Mouse (Mus musculus): ENCODE results near the gene Cys1. TPM values are rescaled to one million over a fixed set of nuclear protein-coding genes. Genes with fewer than 3 reads are reported as not detected.
"Not testable (repeated sequence)": the region's sequence is repeated elsewhere in the genome, so short reads cannot be mapped to it uniquely, and the experiment has no call there.

The Cys1 gene
- total RNA-seq (2021) (1 to 10 TPM; 2.4 to 4.5 TPM), polyA plus RNA-seq (2012; rRNA removed) (5.6 and 6.0 TPM in 2 replicates)
- long read RNA-seq, partial matches to known transcripts: 0 of 4 reads
- long read RNA-seq, other reads (novel, unspliced or antisense): 0 of 4 reads

DNA sequence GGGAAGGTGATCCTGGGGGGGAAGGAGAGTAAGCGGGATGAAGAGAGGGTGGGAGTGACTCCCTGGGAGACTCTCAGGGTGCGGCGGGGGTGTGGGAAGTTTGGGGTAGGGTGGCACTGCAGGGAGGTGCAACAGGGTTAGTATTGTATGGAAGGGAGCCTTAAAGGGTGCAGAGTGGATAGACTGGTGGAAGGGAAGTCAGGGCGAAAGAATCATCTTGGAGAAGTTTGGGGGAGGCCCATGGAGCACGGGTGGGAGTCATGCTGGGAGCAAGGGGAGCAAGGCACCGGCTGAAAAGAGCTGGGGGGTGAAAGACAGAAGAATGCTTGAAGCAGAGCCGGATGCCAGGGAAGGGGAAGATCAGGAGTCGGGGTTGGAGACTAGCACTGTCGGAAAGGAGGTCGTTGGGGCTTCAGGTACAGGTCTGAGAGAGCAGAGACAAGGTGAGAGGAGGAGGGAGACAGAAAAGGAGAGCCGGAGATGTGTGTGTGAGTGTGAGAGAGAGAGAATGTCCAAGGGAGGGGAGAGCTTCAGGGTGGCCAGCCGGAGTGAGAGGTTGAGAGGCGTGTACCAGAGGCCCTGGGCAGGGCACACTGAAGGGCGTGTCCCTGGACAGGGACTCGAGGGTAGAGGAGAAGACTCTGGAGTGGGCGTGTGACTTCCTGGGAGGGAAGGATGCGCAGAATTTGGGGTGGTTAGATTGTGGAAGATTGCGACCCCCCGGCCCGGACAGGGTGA lies at the start of gene Cys1:
TSS of gene Cys1 (minus strand) at position 528 of the 738 bp plus-strand sequence.
- DNase-seq: peak; percentile 34

DNA sequence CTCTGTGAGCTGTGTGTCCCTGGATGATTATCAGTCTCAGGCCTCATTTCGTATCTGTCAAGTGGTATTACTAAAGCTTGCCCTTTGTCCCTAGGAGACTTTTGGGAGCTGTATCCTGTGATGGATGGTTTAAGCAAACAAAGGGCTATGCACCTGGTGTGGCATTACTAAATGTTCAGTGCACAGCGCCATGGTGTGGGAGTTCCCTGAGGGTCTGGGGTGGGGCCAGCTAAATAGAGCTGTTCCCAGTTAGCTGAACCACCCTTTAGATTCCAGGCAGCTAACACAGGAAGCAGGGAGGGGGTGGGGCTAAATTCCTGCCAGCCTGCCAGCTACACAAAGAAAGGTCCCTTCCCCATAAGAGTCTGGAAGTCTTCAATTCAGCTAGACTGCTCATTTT lies 42.8 kb upstream of the Cys1 start:
- no peak for DNase-seq

DNA sequence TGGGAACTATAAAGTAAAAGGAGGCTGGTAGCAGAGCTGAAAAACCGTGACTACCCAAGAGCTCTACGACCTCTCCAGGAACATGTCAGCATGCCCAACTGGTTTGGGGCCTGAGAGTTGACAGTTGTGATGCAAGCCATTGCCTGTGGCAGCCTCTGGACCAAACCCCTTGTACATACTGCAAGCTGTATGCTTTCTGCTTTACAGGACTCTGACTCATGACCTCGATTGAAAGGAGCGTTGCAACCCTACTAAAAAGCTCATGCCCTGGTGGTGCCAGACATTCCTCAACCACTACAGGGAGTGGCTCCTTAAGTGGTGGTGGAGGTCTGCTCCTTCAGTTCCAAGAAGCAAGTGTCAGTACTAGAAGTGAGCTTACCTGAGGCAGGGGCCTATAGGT lies 42.2 kb upstream of the Cys1 start:
- DNase-seq: no peak

DNA sequence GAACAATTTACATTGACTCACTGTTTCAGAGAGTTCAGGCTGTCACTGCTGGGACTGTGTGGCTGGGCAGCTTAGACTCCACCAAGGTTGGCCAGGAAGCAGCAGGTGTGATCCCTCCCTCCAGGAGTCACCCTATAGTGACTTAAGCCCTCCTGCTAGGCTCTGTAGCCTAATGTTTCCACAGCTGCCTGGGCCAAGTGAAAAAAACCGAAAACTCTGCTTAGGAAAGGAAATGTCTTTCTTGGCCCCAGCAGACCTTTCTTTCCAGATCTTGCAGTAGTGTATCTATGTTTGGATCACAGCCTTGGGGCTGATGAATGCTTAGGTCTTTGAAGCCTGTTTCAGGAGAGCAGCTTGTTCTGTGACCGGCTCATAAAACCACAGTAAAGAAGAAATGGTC lies 41.8 kb upstream of the Cys1 start:
- no peak for DNase-seq

DNA sequence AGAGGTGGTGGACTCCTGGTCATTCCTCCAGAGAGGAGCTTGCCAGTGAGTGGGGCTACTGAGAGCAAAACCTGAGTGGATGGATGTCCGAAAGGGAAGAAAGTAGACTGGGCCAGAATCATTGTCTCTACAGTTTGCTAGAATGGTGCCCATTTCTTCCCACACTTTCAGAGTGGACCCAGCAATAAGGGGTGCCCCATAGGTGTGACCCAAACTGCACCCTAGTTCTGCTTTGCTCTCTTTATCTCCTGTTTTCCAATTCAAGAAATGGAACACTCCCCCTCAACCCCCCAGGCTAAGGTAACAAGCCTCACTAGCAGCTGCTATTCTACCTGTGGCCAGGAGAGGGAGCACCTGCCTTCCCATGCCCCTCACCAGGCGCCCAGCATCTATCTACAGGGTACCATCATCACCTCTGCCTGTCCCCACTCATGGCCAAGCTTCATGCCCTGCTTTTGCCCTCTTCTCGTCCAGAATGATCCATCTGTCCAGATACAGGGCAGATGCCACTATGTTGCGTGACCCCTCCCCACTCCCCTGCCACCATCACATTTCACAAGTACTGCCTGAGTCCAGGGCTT lies 35.2 kb upstream of the Cys1 start:
- DNase-seq: peak; percentile 41

DNA sequence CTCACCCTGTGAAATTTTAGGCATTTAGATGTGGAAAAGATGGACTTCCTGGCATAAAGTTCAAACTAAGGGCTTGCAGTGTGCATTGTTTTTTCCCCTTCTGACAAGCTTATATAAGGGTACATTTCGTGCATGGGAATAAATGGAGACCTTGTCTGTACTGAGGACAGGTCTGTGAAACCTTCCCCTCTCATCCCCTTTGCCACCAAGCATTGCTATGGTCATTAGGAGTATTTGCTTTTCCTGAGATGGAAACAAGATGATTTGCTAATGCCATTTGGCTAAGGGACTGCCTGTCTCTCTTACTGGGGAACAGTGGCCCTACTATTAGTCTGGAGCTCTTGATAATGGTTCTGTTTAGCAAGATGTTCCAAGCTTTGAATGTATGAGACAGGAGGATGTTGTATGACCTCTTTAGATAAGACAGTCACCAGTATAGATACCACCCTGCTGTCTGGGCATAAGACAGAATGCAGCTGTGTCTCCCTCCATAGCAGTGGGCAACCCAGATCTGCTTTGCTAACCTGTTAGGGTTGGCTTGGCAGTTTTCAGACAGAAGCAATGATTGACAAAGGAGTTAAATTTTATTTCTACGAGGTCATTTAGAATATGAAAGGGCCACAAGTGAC lies 33.8 kb upstream of the Cys1 start:
- no peak for DNase-seq

DNA sequence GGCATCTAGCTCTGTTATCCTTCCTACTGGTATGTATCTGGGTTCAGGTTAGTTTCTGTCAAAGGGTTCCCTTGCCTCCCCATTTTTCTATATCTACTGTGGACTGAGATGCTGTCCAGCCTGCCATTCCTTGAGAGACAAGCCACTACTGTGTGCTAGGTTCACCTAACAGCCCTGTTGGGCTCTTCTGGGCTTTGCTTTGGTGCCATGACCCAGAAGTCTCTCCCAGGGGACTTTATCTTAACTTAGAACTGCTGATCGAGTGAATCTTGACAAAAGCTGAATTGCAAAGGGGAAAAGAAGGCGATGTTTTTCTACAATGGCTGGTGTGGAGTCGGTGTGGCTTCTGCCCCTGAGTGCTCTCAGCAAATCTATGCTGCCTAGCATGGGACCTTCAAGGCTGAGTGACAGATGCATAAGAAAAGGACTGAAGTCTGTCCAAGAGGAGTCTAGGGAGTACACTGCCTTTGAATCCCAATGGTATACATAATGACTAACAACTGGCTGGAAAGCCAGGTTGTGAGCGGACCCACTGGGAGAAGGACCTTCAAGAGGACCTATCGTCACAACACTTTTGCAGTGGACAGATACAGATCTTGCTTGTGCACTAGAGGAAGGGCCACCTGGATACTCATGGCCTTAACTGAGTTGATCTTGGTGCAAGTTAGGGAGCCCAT lies 33.1 kb upstream of the Cys1 start:
- DNase-seq: no peak

DNA sequence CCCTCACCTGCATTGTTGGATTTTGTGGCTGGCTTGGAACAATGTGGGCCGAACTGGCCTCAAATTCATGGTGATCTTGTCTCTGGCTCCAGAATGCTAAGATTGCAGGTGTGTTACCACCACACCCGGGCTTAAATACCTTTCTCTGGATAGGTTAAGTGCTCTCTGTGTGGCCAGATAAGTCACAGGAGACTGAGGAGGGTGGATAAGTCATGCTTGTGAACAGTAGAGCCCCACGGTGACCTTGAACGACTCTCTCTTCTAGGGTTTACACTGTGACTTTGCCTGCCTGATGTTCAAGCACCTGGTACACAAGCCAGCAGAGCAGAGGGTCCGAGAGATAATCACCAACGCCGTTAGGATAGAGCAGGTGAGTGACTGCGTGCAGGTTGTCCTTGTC lies 30.8 kb upstream of the Cys1 start:
- DNase-seq: no peak

DNA sequence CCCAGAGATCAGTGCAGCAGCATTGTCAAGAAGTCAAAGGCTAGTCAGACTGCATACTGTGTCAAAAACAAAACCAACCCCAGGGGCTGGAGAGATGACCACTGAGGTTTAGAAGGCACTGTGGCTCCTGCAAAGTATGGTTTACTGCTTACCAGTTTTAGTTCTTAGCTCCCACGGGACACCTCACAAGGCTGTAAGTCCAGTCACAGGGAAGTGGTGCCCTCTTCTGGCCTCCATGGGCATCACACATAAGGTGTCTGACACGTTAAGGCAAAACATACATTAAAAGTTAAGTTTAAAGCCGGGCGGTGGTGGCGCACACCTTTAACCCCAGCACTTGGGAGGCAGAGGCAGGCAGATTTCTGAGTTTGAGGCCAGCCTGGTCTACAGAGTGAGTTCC lies 29.1 kb upstream of the Cys1 start:
- no peak for DNase-seq

DNA sequence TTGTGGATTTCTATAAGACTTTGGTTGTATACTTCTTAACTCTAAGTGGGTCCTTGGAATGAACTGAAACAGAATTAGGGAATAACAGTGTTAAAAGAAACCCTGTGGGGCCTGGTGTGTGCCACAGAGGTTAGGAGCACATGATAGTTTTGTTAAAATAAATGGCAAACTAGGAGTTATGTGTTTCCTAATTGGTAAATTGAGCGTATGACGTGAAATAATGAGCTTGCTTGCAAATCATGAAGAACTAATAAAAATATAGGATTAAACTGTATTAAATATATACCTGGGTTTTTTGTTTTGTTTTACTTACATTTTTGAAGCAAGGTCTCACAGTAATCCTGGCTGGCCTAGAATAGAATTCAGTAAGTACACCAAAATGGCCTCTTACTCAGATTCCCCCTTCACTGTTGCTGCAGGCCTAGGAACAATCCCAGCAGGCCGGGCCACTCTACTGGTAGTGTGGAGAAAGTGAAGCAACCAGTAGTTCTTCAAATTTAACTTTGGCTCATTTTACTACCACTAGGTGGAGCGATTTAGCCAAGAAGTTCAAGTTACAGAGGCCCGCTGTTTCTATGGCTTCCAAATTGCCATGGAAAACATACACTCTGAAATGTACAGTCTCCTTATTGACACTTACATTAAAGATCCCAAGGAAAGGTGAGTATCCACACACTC lies 28.4 kb upstream of the Cys1 start:
- peak; percentile 56 for DNase-seq

DNA sequence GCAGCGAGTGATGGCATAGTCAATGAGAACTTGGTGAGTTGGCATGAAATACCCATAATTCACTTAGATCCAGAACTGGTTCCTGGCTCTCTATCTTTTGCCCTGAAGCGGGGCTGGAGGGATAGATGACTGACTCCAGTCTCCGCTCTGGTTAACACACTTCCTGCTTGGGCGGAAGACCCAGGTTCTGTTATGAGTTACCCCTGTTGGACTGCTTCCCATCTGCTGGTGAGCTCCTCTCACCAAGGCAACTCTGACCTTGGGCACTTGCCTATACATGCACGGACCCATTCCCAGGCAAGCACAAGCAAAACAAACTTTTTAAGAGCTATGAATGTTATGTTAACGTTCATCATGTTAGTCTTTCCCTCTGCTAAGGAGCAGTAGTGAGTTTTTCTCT lies 27.8 kb upstream of the Cys1 start:
- DNase-seq: peak; percentile 45

DNA sequence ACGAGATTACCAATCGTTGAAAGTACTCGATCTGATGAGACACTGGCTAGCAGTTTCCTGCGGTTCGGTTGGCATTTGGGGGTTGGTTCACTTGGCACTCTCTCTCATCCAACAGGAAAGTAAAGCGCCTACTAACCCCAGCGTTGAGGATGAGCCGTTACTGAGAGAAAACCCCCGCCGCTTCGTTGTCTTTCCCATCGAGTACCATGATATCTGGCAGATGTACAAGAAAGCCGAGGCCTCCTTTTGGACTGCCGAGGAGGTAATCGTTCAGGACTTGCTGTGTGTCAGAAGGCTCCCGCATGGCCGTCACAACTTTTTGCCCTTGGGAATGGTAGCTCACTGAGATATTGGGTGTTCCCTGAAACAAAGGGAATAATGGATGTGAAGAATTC lies 27.2 kb upstream of the Cys1 start:
- no peak for DNase-seq

DNA sequence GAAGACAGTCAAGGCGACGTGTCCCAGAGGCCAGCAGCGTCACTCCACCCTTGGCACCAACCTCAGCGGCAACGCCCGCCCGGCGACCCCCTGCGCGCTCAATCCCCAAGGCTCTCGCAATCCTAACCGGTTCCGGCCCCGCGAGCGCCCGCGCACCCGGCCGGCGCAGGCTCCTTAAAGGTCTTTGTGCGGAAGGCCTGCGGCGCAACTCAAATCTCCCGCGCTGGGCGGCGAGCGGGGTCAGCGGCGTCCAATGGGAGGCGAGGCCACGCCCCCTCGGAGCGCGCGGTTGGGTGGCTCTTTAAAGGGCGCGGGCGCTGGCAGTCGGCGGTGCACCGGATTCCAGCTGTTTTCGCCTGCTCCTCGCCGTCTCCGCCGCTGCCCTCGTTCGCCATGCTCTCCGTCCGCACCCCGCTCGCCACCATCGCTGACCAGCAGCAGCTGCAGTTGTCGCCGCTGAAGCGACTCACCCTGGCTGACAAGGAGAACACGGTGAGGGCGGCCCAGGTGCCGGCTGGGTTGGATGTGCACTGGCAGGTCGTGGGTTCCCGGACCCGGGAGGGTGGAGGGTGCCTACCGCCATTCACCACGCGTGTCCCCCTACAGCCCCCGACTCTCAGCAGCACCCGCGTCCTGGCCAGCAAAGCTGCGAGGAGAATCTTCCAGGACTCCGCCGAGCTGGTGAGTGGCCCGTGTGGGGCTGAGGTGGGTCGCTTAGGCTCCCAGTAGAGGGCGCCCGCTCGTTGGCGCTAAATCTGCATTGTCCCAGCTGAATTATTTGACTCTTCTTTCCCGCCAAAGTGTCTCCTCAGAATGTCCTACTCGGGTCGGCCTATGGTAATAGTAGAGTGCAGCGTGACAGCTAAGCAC lies 26.6 kb upstream of the Cys1 start, which contains the start of gene Rrm2:
TSS of gene Rrm2 (plus strand) at position 288 of the 870 bp plus-strand sequence.
- peak; percentile 96 for DNase-seq

DNA sequence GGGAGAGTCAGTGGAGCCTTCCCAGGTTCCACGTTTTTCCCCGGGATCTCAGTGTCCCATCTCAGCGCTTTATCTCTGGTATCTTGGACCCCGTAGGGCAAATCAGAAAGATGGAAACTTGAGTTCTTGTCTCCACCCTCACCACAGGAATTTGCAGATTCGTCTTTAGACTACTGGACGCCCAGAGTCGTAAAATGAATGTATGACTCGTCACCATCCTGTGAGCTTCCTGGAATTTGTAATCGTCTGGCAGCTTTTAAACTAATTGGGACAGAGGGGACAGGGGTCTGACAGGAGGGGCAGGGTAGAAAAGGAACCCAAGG lies 25.8 kb upstream of the Cys1 start:
- no peak for DNase-seq

DNA sequence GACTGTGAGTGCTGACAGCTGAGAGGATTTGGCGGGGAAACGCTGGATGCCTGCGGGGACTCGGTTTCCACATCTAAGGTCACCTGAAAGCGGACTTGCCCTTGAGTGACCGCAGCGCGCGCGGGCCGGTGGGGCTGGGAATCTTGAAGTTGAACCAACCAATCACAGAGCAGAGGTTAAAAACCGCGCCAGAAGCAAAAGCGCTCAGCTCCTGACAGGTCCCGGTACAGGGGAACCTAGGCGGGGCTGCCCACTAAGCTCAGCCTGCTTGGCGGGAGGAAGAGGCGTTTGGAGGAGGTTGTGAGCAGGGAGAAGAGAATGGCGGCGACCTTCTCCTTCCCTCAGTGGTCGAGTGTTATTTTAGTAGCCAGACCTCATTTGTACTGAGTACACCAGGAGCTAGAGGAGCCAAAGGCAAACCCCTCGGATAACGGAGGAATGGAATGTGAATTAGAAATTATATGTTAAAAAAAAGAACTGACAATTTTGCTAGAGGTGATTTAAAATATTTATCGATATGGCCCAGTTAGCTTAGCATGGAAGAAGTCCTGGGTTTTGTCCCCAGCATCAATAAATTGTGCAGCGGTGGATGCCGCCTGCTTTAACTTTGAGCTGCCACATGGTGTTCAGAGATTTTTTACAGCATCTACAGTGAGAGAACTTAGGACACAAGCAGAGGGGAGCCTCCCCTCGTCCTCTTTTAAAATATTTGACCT lies 25.3 kb upstream of the Cys1 start:
- DNase-seq: peak; percentile 29

DNA sequence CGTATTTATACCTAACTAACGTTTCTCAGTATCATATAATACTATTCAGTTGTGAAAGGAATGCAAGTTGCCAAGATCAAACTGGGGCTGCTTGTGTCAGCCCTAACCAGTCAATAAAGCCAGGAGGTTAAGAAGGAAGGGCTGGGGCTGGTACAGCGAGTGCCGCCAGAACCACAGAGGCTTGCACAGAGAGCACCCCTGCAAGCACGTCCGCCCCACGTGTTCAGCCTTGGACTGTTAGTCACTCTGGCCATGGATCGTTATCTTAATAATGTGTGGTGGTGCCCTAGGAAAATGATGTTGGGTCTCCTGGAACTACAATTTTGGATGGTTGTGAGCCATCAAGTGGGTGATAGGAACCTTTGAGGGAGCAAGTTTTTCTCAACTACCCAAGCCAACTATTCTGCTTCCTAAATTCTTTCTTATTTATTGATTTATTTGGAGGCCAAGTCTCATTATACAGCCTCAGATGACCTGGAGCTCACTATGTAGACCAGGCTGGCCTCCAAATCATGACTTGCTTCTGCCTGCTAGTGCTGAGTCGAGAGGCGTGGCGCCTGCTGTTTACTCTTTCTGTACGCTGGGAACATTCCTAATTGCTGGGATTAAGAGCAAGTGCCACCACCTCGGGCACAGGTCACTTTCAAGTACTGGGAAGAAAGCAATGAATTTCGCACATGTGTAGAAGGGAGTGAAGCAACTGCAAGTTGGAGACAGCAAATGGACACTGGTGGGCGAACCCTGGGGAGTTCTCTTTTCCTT lies 24.1 kb upstream of the Cys1 start:
- DNase-seq: peak; percentile 78

DNA sequence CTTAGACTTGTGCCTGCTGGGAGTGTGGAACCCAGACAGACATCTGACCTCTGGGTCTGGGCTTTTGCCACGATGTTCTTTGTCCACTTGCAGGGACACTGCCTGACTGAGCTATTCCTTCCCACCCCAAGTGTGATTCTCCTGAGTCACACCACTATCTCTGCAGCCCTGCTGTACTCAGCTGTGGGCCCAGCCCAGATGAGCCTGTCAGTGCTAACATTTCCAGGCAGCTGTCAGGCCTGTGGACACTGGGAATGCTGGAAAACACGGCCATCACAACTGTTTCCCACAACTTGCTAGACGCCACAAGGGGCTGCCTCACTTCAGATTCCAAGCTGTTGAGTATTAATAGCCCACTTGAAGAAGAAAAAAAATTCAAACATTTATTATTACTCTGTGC lies 21.4 kb upstream of the Cys1 start:
- DNase-seq: no peak

DNA sequence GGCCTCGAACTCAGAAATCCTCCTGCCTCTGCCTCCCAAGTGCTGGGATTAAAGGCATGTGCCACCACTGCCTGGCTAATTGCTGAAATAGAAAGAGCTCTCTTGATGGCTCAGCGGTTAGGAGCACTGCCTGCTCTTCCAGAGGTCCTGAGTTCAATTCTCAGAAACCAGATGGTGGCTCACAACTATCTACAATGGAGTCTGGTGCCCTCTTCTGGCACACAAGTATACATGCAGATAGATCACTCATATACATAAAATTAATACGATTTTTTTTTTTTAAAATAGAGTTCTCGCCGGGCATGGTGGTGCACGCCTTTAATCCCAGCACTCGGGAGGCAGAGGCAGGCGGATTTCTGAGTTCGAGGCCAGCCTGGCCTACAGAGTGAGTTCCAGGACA lies 20.0 kb upstream of the Cys1 start:
- not testable (repeated sequence) for DNase-seq

DNA sequence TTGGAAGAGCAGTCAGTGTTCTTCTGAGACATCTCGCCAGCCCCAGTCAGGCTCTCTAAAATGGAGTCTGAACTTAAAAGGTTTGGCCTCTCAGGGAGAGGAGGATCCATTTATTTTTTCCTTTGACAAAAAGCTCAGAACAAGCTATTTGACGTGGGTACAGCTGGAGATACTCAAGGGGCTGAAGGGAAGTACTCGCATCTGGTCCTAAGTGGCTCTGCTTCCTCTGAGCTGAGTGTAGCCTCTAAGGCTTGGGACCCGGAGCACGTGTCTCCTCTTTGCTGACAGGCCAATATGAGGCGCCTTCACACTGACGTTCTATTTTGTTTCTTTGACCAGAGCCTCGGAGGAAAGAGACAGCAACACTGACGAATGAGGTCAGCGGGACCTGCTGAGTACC lies 18.0 kb upstream of the Cys1 start:
- no peak for DNase-seq

DNA sequence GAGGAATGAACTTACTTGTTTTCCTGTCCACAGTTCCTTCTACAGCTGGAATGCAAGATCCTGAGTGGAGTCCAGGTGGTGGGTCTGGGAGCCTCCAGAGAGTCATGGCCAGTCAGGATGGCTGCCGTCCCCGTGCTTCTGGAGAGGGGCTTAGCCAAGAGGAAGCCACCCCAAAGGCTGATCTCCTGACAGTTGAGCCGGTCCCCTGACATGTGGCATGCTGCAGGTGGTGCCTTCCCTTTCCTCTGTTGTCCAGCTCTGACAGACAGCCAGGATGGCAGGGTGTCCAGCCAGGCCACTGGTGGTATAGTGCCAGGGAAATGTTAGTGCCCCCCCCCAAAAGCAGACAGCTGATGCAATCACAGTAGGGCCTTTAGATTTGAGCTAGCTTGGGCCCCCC lies 16.9 kb upstream of the Cys1 start:
- no peak for DNase-seq

Data from adrenal gland, adult 2 months (tissue).